Mouse (Mus musculus): ENCODE results near the gene Psme4. TPM values are rescaled to one million over a fixed set of nuclear protein-coding genes. Genes with fewer than 3 reads are reported as not detected.

The Psme4 gene
- total and polyA plus RNA-seq, 2 experiments: 10.7 to 77.8 TPM

DNA sequence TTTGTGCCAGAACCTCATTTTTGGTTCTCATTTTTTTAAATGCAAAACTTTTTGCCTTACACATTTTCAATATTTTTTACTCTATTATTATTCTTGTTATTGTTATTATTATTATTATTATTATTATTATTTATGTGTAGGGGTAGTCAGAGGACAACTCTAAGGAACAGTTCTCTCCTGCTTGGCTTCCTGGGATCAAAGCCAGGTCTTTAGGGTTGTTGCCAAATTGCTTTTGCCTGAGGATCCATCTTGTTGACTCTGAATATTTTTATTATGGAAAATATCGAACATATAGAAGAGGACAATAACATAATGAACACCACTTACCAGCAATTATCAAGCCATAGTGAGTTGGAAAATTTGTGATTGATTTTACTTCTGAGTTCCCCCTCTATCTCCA, 3.1 kb downstream of the Psme4 start:
- TF ChIP-seq CTCF (IDR thresholded peaks at IDR 0.05; ENCODE audit: low read depth, low read length): no peak
- no peak for TF ChIP-seq POLR2A (IDR thresholded peaks at IDR 0.05; ENCODE audit: extremely low read depth, insufficient read depth, low read length)
- no peak overlapping the region for H3K4me3 ChIP-seq (ENCODE audit: insufficient read depth, low read depth, low read length)
- H3K27ac ChIP-seq (replicated peaks; ENCODE audit: insufficient read depth, low read depth, low read length): no peak overlapping the region
- peaks cover 16% of the 10 kb centered on the region for H3K4me1 ChIP-seq (ENCODE audit: control insufficient read depth, insufficient read depth, low read length)
- DNase-seq (ENCODE audit: extremely low read depth, low read depth, low spot score): no peak
- no peaks in the 10 kb centered on the region for H3K36me3 ChIP-seq (ENCODE audit: control insufficient read depth, insufficient read depth, low read length)
- WGBS: 73% methylated on average over 1 of the region's 1 CpGs
- no peak overlapping the region for H3K9ac ChIP-seq (ENCODE audit: low read depth, low read length)
- no peaks in the 10 kb centered on the region for H3K27me3 ChIP-seq (ENCODE audit: control insufficient read depth, insufficient read depth, low read length)
- peaks cover 33% of the 10 kb centered on the region; the same call in 1 of the 2 replicates for H3K79me2 ChIP-seq (ENCODE audit: control insufficient read depth, insufficient read depth, low read length)

DNA sequence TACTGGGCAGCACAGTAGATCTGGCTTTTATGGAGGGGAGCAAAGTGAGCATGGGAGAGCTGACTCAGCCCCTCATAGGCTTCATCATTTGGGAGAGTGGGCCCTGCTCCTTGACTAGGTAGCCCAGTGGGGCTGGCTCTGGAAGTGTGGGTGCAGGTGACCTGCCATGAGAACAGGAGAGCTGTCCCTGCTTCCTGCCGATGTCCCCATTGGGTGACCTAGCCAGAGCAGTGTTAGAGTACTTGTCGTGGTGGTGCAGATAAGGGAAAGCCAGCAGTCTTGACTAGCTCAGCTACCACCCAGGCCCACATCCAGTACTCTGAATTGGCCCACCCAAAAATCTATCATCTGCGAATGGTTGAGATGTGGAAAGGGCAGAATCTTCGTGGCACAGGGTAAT, 6.0 kb downstream of the Psme4 start:
- TF ChIP-seq POLR2A (IDR thresholded peaks at IDR 0.05; ENCODE audit: extremely low read depth, insufficient read depth, low read length) (no peak), CTCF (IDR thresholded peaks at IDR 0.05; ENCODE audit: low read depth, low read length) (no peak)
- peaks cover 35% of the 10 kb centered on the region; the same call in 1 of the 2 replicates for H3K79me2 ChIP-seq (ENCODE audit: control insufficient read depth, insufficient read depth, low read length)
- no peaks in the 10 kb centered on the region for H3K36me3 ChIP-seq (ENCODE audit: control insufficient read depth, insufficient read depth, low read length)
- no peak for DNase-seq (ENCODE audit: extremely low read depth, low read depth, low spot score)
- no peak overlapping the region for H3K9ac ChIP-seq (ENCODE audit: low read depth, low read length)
- H3K27ac ChIP-seq (replicated peaks; ENCODE audit: insufficient read depth, low read depth, low read length): no peak overlapping the region
- no peaks in the 10 kb centered on the region for H3K27me3 ChIP-seq (ENCODE audit: control insufficient read depth, insufficient read depth, low read length)
- 57% methylated on average over 4 of the region's 4 CpGs for WGBS
- H3K4me3 ChIP-seq (ENCODE audit: insufficient read depth, low read depth, low read length): no peak overlapping the region
- H3K4me1 ChIP-seq (ENCODE audit: control insufficient read depth, insufficient read depth, low read length): peaks cover 15% of the 10 kb centered on the region

DNA sequence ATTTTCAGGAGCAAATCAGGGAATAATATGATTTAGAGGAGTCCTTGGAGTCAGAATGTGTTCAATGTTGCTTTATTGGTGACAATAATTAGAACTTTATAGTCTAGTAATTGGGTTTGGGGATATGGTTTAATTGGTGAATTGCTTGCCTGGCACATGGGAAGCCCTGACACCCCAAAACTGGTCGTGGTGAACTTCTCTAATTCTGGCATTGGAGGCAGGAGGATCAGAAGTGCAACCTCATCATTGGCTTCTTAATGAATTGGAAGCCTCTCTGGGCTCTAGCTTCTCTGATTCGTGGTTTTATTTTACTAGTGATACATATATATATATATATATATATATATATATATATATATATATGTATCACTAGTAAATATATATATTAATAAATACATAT, 9.4 kb downstream of the Psme4 start:
- peaks cover 8% of the 10 kb centered on the region for H3K4me1 ChIP-seq (ENCODE audit: control insufficient read depth, insufficient read depth, low read length)
- peaks cover 33% of the 10 kb centered on the region for H3K79me2 ChIP-seq (ENCODE audit: control insufficient read depth, insufficient read depth, low read length)
- H3K9ac ChIP-seq (ENCODE audit: low read depth, low read length): no peak overlapping the region
- H3K27me3 ChIP-seq (ENCODE audit: control insufficient read depth, insufficient read depth, low read length): no peaks in the 10 kb centered on the region
- 78% methylated on average over 2 of the region's 2 CpGs for WGBS
- DNase-seq (ENCODE audit: extremely low read depth, low read depth, low spot score): no peak
- no peak overlapping the region for H3K27ac ChIP-seq (replicated peaks; ENCODE audit: insufficient read depth, low read depth, low read length)
- TF ChIP-seq POLR2A (IDR thresholded peaks at IDR 0.05; ENCODE audit: extremely low read depth, insufficient read depth, low read length): no peak
- TF ChIP-seq CTCF (IDR thresholded peaks at IDR 0.05; ENCODE audit: low read depth, low read length): no peak
- no peaks in the 10 kb centered on the region for H3K36me3 ChIP-seq (ENCODE audit: control insufficient read depth, insufficient read depth, low read length)
- no peak overlapping the region for H3K4me3 ChIP-seq (ENCODE audit: insufficient read depth, low read depth, low read length)

DNA sequence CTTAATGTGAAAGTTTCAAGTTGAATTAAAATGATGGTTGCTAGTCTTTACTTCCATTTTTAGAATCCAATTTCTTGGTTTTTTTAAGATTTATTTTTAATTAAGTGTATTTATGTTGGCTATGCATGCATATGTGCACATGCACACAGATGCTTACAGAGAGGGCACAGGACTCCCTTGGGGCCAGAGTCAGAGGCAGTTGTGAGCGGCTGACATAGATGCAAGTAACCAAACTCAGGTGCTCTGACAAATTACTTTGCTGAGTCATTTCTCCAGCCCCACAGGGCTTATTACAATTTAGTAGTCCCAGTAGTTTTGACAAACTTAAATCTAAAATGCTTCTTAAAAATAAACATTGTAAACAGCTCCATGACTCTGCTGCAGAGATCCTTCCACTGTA, 10.1 kb downstream of the Psme4 start:
- H3K9ac ChIP-seq (ENCODE audit: low read depth, low read length): no peak overlapping the region
- no peak overlapping the region for H3K27ac ChIP-seq (replicated peaks; ENCODE audit: insufficient read depth, low read depth, low read length)
- no peaks in the 10 kb centered on the region for H3K27me3 ChIP-seq (ENCODE audit: control insufficient read depth, insufficient read depth, low read length)
- peaks cover 33% of the 10 kb centered on the region for H3K79me2 ChIP-seq (ENCODE audit: control insufficient read depth, insufficient read depth, low read length)
- H3K4me1 ChIP-seq (ENCODE audit: control insufficient read depth, insufficient read depth, low read length): peaks cover 8% of the 10 kb centered on the region
- no peak overlapping the region for H3K4me3 ChIP-seq (ENCODE audit: insufficient read depth, low read depth, low read length)
- no peak for TF ChIP-seq POLR2A (IDR thresholded peaks at IDR 0.05; ENCODE audit: extremely low read depth, insufficient read depth, low read length)
- TF ChIP-seq CTCF (IDR thresholded peaks at IDR 0.05; ENCODE audit: low read depth, low read length): no peak
- no peak for DNase-seq (ENCODE audit: extremely low read depth, low read depth, low spot score)
- WGBS: 94% methylated on average over 1 of the region's 1 CpGs
- no peaks in the 10 kb centered on the region for H3K36me3 ChIP-seq (ENCODE audit: control insufficient read depth, insufficient read depth, low read length)

DNA sequence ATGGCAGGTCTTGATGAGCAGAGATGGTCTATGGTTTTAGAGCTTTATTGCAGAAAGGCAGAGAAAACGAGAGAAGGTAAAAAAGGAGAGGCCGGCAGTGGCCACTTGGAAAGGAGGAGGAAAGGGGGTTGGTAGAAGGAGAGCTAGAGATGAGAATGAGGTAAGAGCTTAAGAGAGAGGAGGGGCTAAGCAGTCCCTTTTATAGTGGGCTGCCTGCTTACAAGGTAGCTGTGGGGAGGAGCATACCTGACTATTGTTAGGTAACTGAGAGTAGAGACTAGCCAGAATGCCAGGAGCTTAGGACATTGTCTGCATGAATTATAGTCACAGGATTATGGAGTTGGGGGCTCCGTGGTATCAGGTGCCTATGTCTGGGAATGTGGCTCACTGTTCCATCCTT, 14.0 kb downstream of the Psme4 start:
- Histone ChIP-seq H3K36me3 (ENCODE audit: control insufficient read depth, insufficient read depth, low read length) (no peaks in the 10 kb centered on the region), H3K4me1 (ENCODE audit: control insufficient read depth, insufficient read depth, low read length) (peaks cover 8% of the 10 kb centered on the region; the same call in 1 of the 2 replicates), H3K79me2 (ENCODE audit: control insufficient read depth, insufficient read depth, low read length) (peaks cover 26% of the 10 kb centered on the region), H3K27me3 (ENCODE audit: control insufficient read depth, insufficient read depth, low read length) (no peaks in the 10 kb centered on the region), H3K9ac (ENCODE audit: low read depth, low read length) (no peak overlapping the region), H3K4me3 (ENCODE audit: insufficient read depth, low read depth, low read length) (no peak overlapping the region), H3K27ac (replicated peaks; ENCODE audit: insufficient read depth, low read depth, low read length) (no peak overlapping the region)
- TF ChIP-seq CTCF (IDR thresholded peaks at IDR 0.05; ENCODE audit: low read depth, low read length) (no peak), POLR2A (IDR thresholded peaks at IDR 0.05; ENCODE audit: extremely low read depth, insufficient read depth, low read length) (no peak)
- WGBS: 79% methylated on average over 3 of the region's 3 CpGs
- DNase-seq (ENCODE audit: extremely low read depth, low read depth, low spot score): no peak

DNA sequence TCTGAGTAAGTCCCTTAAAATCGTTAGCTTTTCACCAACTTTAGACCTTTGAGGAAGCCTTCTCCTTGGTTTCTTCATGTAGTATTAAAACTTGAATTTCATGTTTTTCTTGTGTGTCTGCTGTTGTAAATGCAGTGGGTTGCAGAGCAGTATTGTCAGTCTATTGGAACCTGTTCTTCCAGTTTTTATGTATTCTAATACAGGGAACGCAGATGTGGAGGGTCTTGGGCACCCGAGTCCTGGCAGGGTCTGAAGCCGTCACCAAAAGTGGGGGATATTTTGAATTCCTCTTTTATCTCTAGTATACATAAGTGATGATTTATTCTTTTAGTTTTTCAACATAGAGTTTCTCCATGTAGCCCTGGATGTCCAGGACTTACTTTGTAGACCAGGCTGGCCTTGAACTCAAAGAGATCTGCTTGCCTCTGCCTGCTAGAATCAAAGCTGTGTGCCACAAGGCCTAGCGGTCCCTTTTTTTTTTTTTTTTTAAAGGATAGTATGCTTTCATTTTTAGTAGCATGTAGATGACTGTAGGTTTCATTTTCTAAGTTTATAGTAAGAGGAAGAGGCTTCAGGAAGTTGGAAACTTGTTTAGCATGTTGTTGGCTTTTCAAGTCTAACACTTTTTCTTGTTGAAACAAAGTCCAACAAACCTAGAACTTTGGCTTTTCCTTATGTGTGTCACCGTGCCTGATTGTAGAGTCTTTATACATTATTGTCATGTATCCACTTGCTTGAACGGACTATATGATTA, 14.9 kb downstream of the Psme4 start:
- 75% methylated on average over 7 of the region's 7 CpGs for WGBS
- Histone ChIP-seq H3K27me3 (ENCODE audit: control insufficient read depth, insufficient read depth, low read length) (no peaks in the 10 kb centered on the region), H3K79me2 (ENCODE audit: control insufficient read depth, insufficient read depth, low read length) (peaks cover 27% of the 10 kb centered on the region), H3K9ac (ENCODE audit: low read depth, low read length) (no peak overlapping the region), H3K36me3 (ENCODE audit: control insufficient read depth, insufficient read depth, low read length) (no peaks in the 10 kb centered on the region), H3K4me3 (ENCODE audit: insufficient read depth, low read depth, low read length) (no peak overlapping the region), H3K4me1 (ENCODE audit: control insufficient read depth, insufficient read depth, low read length) (peaks cover 8% of the 10 kb centered on the region; the same call in 1 of the 2 replicates), H3K27ac (replicated peaks; ENCODE audit: insufficient read depth, low read depth, low read length) (no peak overlapping the region)
- DNase-seq (ENCODE audit: extremely low read depth, low read depth, low spot score): peak; percentile 33
- TF ChIP-seq POLR2A (IDR thresholded peaks at IDR 0.05; ENCODE audit: extremely low read depth, insufficient read depth, low read length) (no peak), CTCF (IDR thresholded peaks at IDR 0.05; ENCODE audit: low read depth, low read length) (no peak)
